Mouse (Mus musculus) embryonic fibroblast, embryonic 13.5 days (primary cell): ENCODE measurements at regions not wholly inside any gene's neighbourhood (a gene's known extent, or its start where the extent isn't known, plus 50 kb on each side); places are given as distances from the start of the nearest gene placed in this dataset.
"Not testable (repeated sequence)": the region's sequence is repeated elsewhere in the genome, so short reads cannot be mapped to it uniquely, and the experiment has no call there.

ENCODE experiments used
- CTCF ChIP-seq: IDR thresholded peaks from 2 replicates; pipeline ENCODE4 v1.5.1; 2011; ENCODE audit warnings: mild to moderate bottlenecking, control low read depth, low read length, moderate library complexity, borderline replicate concordance; ENCODE audit not compliant: insufficient read depth
- POLR2A ChIP-seq: IDR thresholded peaks from 2 replicates; pipeline ENCODE4 v1.6.1; 2011; ENCODE audit warnings: low read depth, mild to moderate bottlenecking, control low read depth, low read length, moderate library complexity

GRCm38 (mm10) chrX:94883547-94883946, 142.9 kb downstream of the Spin4 start:
- not testable (repeated sequence) for TF ChIP-seq POLR2A, CTCF
